Mouse (Mus musculus) CH12.LX (cell line): ENCODE results near the gene Zbtb42. TPM values are rescaled to one million over a fixed set of nuclear protein-coding genes. Genes with fewer than 3 reads are reported as not detected.

ENCODE experiments used
- DNase-seq: peaks from one replicate; pipeline ENCODE4 v3.0.0-alpha.2; 2013; ENCODE audit errors: extremely low read depth
- H3K27ac ChIP-seq: 2 replicates; pipeline ENCODE4 v1.5.1; 2012; ENCODE audit warnings: low read depth, mild to moderate bottlenecking, control low read depth, moderate library complexity; ENCODE audit not compliant: insufficient read depth
- H3K27me3 ChIP-seq: replicated peaks from 2 replicates; pipeline ENCODE3; 2012; ENCODE audit warnings: inconsistent platforms
- H3K36me3 ChIP-seq, 2 experiments: replicated peaks in 1 of 2; 2 replicates each; pipeline versions ENCODE3 to v1.6.1; 2012; ENCODE audit warnings: inconsistent platforms in 1 of 2, low read length in 1 of 2, mild to moderate bottlenecking in 1 of 2, mixed read lengths in 1 of 2, moderate library complexity in 1 of 2; ENCODE audit not compliant: control insufficient read depth in 1 of 2, insufficient read depth in 1 of 2
- H3K4me1 ChIP-seq, 2 experiments: 2 replicates each; pipeline ENCODE4 v1.6.1; 2012; ENCODE audit warnings: inconsistent platforms in 1 of 2, moderate library complexity in 1 of 2; ENCODE audit not compliant: insufficient read depth in 2 of 2, control insufficient read depth in 1 of 2
- H3K4me2 ChIP-seq: 2 replicates; pipeline ENCODE4 v1.6.1; 2012; ENCODE audit warnings: low read depth, mild to moderate bottlenecking, control low read depth; ENCODE audit not compliant: poor library complexity, insufficient read depth, severe bottlenecking
- H3K4me3 ChIP-seq, 3 experiments: fragments of 150-350 bp in 1 of 3; sonication (generic) in 1 of 3; replicated peaks in 1 of 3; 2 replicates each; pipeline versions ENCODE3 to v1.5.1; 2011 to 2012; ENCODE audit warnings: low read depth in 2 of 3, low read length in 2 of 3, mild to moderate bottlenecking in 2 of 3, moderate library complexity in 2 of 3, control low read depth in 1 of 3, improper control_type of control experiment in 1 of 3, inconsistent platforms in 1 of 3, mixed read lengths in 1 of 3; ENCODE audit not compliant: poor library complexity in 1 of 3
- H3K79me2 ChIP-seq: replicated peaks from 2 replicates; pipeline ENCODE4 v1.6.1; 2012; ENCODE audit warnings: mild to moderate bottlenecking, moderate library complexity; ENCODE audit not compliant: control insufficient read depth, poor library complexity, insufficient read depth, severe bottlenecking; ENCODE audit errors: extremely low read depth
- H3K9ac ChIP-seq: 2 replicates; pipeline ENCODE4 v1.6.1; 2012; ENCODE audit warnings: low read depth, mild to moderate bottlenecking, control low read depth, moderate library complexity; ENCODE audit not compliant: insufficient read depth
- H3K9me3 ChIP-seq: replicated peaks from 2 replicates; pipeline ENCODE3; 2012; ENCODE audit warnings: low read length, inconsistent platforms, mixed read lengths
- BHLHE40 ChIP-seq: IDR thresholded peaks from 2 replicates; pipeline ENCODE4 v1.6.1; 2011; ENCODE audit warnings: mild to moderate bottlenecking, low read depth, low read length, improper control_type of control experiment
- CTCF ChIP-seq, 2 experiments: IDR thresholded peaks in 1 of 2; conservative IDR thresholded peaks in 1 of 2; 2 replicates each; pipeline ENCODE4 v1.5.1; 2011 to 2012; ENCODE audit warnings: low read depth in 2 of 2, low read length in 2 of 2, improper control_type of control experiment in 1 of 2, inconsistent platforms in 1 of 2, mild to moderate bottlenecking in 1 of 2, moderate library complexity in 1 of 2
- E2F4 ChIP-seq: IDR thresholded peaks from 2 replicates; pipeline ENCODE4 v1.6.1; 2011; ENCODE audit warnings: low read depth, low read length, improper control_type of control experiment; ENCODE audit not compliant: insufficient replicate concordance
- ELF1 ChIP-seq: IDR thresholded peaks from 2 replicates; pipeline ENCODE4 v1.6.1; 2014; ENCODE audit warnings: low read depth, mild to moderate bottlenecking, inconsistent platforms, low read length, improper control_type of control experiment
- ETS1 ChIP-seq: conservative IDR thresholded peaks from 2 replicates; pipeline ENCODE4 v1.6.1; 2012; ENCODE audit warnings: low read depth, mild to moderate bottlenecking, inconsistent platforms, low read length, improper control_type of control experiment, moderate library complexity
- JUND ChIP-seq: conservative IDR thresholded peaks from 2 replicates; pipeline ENCODE4 v1.6.1; 2011; ENCODE audit warnings: low read depth, low read length, improper control_type of control experiment
- KAT2A ChIP-seq: IDR thresholded peaks from 2 replicates; pipeline ENCODE4 v1.6.1; 2012; ENCODE audit warnings: low read length, improper control_type of control experiment, inconsistent platforms; ENCODE audit not compliant: insufficient replicate concordance
- MAFK ChIP-seq: IDR thresholded peaks from 2 replicates; pipeline ENCODE4 v1.6.1; 2011; ENCODE audit warnings: low read length, improper control_type of control experiment; ENCODE audit not compliant: insufficient replicate concordance
- MAX ChIP-seq: IDR thresholded peaks from 2 replicates; pipeline ENCODE4 v1.6.1; 2011; ENCODE audit warnings: low read length, improper control_type of control experiment
- MEF2A ChIP-seq: IDR thresholded peaks from 2 replicates; pipeline ENCODE4 v1.6.1; 2014; ENCODE audit warnings: low read depth, mild to moderate bottlenecking, inconsistent platforms, low read length, improper control_type of control experiment, borderline replicate concordance
- MXI1 ChIP-seq: IDR thresholded peaks from 2 replicates; pipeline ENCODE4 v1.6.1; 2011; ENCODE audit warnings: mild to moderate bottlenecking, low read depth, low read length, improper control_type of control experiment
- MYC ChIP-seq: IDR thresholded peaks from 2 replicates; pipeline ENCODE4 v1.6.1; 2011; ENCODE audit warnings: low read depth, mild to moderate bottlenecking, improper control_type of control experiment, low read length
- RAD21 ChIP-seq: IDR thresholded peaks from 2 replicates; pipeline ENCODE4 v1.6.1; 2011; ENCODE audit warnings: low read depth, mild to moderate bottlenecking, low read length, improper control_type of control experiment, moderate library complexity
- SMC3 ChIP-seq: IDR thresholded peaks from 2 replicates; pipeline ENCODE4 v1.6.1; 2011; ENCODE audit warnings: low read depth, low read length, improper control_type of control experiment
- USF1 ChIP-seq: IDR thresholded peaks from 2 replicates; pipeline ENCODE4 v1.6.1; 2014; ENCODE audit warnings: low read depth, mild to moderate bottlenecking, inconsistent platforms, low read length, improper control_type of control experiment
- USF2 ChIP-seq: conservative IDR thresholded peaks from 2 replicates; pipeline ENCODE4 v1.6.1; 2011; ENCODE audit warnings: low read depth, low read length, improper control_type of control experiment
- ZC3H11A ChIP-seq: IDR thresholded peaks from 2 replicates; pipeline ENCODE4 v1.6.1; 2012; ENCODE audit warnings: low read depth, mild to moderate bottlenecking, inconsistent platforms, low read length, improper control_type of control experiment
- ZMIZ1 ChIP-seq: IDR thresholded peaks from 2 replicates; pipeline ENCODE4 v1.6.1; 2012; ENCODE audit warnings: low read depth, mild to moderate bottlenecking, inconsistent platforms, low read length, improper control_type of control experiment
- ZNF384 ChIP-seq: IDR thresholded peaks from 2 replicates; pipeline ENCODE4 v1.6.1; 2012; ENCODE audit warnings: low read depth, low read length, improper control_type of control experiment, inconsistent platforms
- dilution Hi-C: fragments of 300-500 bp; cut with MboI; formaldehyde crosslinking; loops from 2 replicates; pipeline ENCODE4 v1.14.3; 2020; ENCODE audit warnings: low sequenced_read_pairs; ENCODE audit not compliant: extremely low pct_unique_long_range_greater_than_20kb, extremely low pct_ligation_motif_present
- in situ Hi-C: fragments of 300-500 bp; cut with MboI; formaldehyde crosslinking; loops from 3 replicates; pipeline ENCODE4 v1.14.3; 2019; ENCODE audit warnings: low sequenced_read_pairs, low pct_ligation_motif_present, low pct_unique_long_range_greater_than_20kb, mixed read lengths
- polyA plus RNA-seq: library from polyadenylated mRNA; unstranded; fragments of >175 nt; gene quantifications from 2 replicates; pipeline ENCODE4 v1.2.1, GENCODE M21; 2012; ENCODE audit warnings: low read depth; ENCODE audit not compliant: insufficient read length
- total RNA-seq, 2 experiments: library from RNA; depleted of rRNA; stranded (reverse); fragments of 300-350 nt in 1 of 2; fragments of >200 nt in 1 of 2; gene quantifications; 2 replicates each; pipeline ENCODE4 v1.2.3; 2012 to 2014

Zbtb42 gene
- total and polyA plus RNA-seq, 3 experiments: 0.11 to 0.30 TPM; not detected in 1

GRCm38 (mm10) chr12:112717140-112717539 lies 38.5 kb downstream of the Zbtb42 start:
- H3K27ac ChIP-seq: no peak overlapping the region
- peak; percentile 64 for DNase-seq
- H3K4me3 ChIP-seq: no peak overlapping the region
- peaks cover 40% of the 10 kb centered on the region for H3K27me3 ChIP-seq
- no peaks in the 10 kb centered on the region for H3K9me3 ChIP-seq
- TF ChIP-seq MYC (peak; percentile 48; the same call in 1 of the 2 replicates), ZC3H11A (no peak), SMC3 (peak; percentile 68), CTCF (conservative IDR thresholded peaks at IDR 0.05 in 1 of 2, IDR thresholded peaks at IDR 0.05 in 1 of 2; ENCODE audit: low read depth in 2 of 2, low read length in 2 of 2) (peak; percentile 77 to 87), RAD21 (peak; percentile 66), JUND (no peak)
- H3K4me2 ChIP-seq: no peak overlapping the region
- H3K79me2 ChIP-seq: no peaks in the 10 kb centered on the region
- dilution Hi-C loops: no loop called here
- H3K9ac ChIP-seq: no peak overlapping the region
- H3K4me1 ChIP-seq: peaks cover 6 to 14% of the 10 kb centered on the region in 2 experiments; a peak in 3 of 4 replicates
- H3K36me3 ChIP-seq: no peaks in the 10 kb centered on the region
- in situ Hi-C loops: no loop called here

- dilution Hi-C loops: no loop called here
Measured at GRCm38 (mm10) chr12:112718995-112719394, 40.4 kb downstream of the Zbtb42 start.

GRCm38 (mm10) chr12:112720216-112720615 lies 41.6 kb downstream of the Zbtb42 start, which contains the start of gene Cep170b:
Cep170b (plus strand) TSS chr12:112720455.
- TF ChIP-seq ZC3H11A: no peak
- no peak for TF ChIP-seq MAFK
- TF ChIP-seq ZMIZ1: no peak
- no peak for TF ChIP-seq BHLHE40
- no peak for TF ChIP-seq ELF1
- TF ChIP-seq MEF2A: no peak
- no peak for TF ChIP-seq MXI1
- TF ChIP-seq KAT2A: no peak
- no peaks in the 10 kb centered on the region for H3K36me3 ChIP-seq
- dilution Hi-C loops (no loop called here), in situ Hi-C loops (no loop called here)
- H3K4me2 ChIP-seq: no peak within 1 kb of the TSS
- DNase-seq: no peak
- H3K9ac ChIP-seq: no peak within 1 kb of the TSS
- no peaks in the 10 kb centered on the region for H3K79me2 ChIP-seq
- no peak within 1 kb of the TSS for H3K27ac ChIP-seq
- H3K4me1 ChIP-seq: peaks cover 11 to 20% of the 10 kb centered on the region in 2 experiments
- no peak within 1 kb of the TSS for H3K4me3 ChIP-seq
- peaks cover 42% of the 10 kb centered on the region for H3K27me3 ChIP-seq
- H3K9me3 ChIP-seq: no peaks in the 10 kb centered on the region

More at GRCm38 (mm10) chr12:112718995-112719394, 40.4 kb downstream of the Zbtb42 start:
- no peaks in the 10 kb centered on the region for H3K79me2 ChIP-seq
- H3K27ac ChIP-seq: no peak overlapping the region
- H3K9ac ChIP-seq: no peak overlapping the region
- DNase-seq: no peak
- no peaks in the 10 kb centered on the region for H3K36me3 ChIP-seq
- H3K4me2 ChIP-seq: no peak overlapping the region
- peaks cover 11 to 20% of the 10 kb centered on the region in 2 experiments for H3K4me1 ChIP-seq
- in situ Hi-C loops: no loop called here
- no peaks in the 10 kb centered on the region for H3K9me3 ChIP-seq
- H3K27me3 ChIP-seq: peaks cover 52% of the 10 kb centered on the region
- no peak for TF ChIP-seq ZMIZ1
- no peak for TF ChIP-seq ELF1
- no peak for TF ChIP-seq USF2
- no peak for TF ChIP-seq ZC3H11A
- TF ChIP-seq USF1: no peak
- TF ChIP-seq E2F4: no peak
- TF ChIP-seq ETS1: no peak
- TF ChIP-seq ZNF384: no peak
- TF ChIP-seq MAX: no peak
- TF ChIP-seq, all 38 proteins: peak for 0
- H3K4me3 ChIP-seq: no peak overlapping the region
